Mouse (Mus musculus) lung, adult 18-20 months (tissue): Measurements from ENCODE around the gene Trpc4ap.

Experiments
- DNase-seq, 2 experiments: peaks; one replicate each; pipeline ENCODE4 v3.0.0; 2022; ENCODE audit warnings: mixed read lengths in 2 of 2

Trpc4ap gene

DNA sequence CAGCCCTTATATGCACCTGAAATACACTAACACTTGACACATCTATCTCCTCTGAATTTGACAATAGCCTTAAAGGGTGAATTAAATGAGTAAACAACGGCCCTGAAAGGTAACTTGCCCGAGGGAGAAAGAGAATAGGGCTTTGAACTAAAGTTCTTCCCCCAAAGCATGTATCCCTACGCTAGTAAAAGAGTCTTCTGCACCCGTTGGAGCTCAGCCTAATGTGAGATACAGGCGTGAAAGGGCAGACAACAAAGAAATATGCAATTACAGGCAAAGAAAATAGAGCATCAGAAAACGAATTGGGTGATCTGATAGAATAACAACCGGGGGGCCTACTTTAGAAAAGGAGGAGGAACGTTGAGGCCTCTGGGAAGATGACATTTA lies 855 bp downstream of the Trpc4ap start:
- no peak for DNase-seq

GRCm38 (mm10) chr2:155689211-155689610 lies 3.0 kb downstream of the Trpc4ap start:
- DNase-seq = no peak

GRCm38 (mm10) chr2:155687746-155688145 lies 4.4 kb downstream of the Trpc4ap start:
- no peak for DNase-seq

- no peak for DNase-seq
These were observed 5.6 kb downstream of the Trpc4ap start for GRCm38 (mm10) chr2:155686572-155686971.

GRCm38 (mm10) chr2:155683821-155684220 lies 8.4 kb downstream of the Trpc4ap start:
- no peak for DNase-seq

DNA sequence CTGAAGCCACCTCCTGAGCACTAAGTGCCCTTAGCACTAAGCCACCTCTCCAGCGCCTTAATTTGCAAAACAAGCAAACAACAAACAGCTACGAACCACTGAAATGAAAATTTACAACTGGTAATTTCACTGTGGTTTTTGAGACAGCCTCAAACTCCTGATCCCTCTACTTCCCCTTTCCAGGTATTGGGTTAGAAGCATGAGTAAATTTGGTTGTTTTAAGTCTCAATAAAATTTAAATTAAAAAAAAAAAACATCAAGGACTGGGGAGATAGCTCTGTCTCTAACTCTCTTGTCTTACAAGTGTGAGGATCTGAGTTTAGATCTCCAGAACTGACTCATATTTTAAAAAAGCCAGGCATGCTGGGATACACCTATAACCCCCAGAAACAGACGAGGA lies 9.0 kb downstream of the Trpc4ap start:
- no peak for DNase-seq

- no peak for DNase-seq
These were observed 10.3 kb downstream of the Trpc4ap start for GRCm38 (mm10) chr2:155681874-155682273.

GRCm38 (mm10) chr2:155681194-155681593 lies 11.0 kb downstream of the Trpc4ap start:
- no peak for DNase-seq

- DNase-seq = no peak
These were observed 11.6 kb downstream of the Trpc4ap start for GRCm38 (mm10) chr2:155680591-155680990.

DNA sequence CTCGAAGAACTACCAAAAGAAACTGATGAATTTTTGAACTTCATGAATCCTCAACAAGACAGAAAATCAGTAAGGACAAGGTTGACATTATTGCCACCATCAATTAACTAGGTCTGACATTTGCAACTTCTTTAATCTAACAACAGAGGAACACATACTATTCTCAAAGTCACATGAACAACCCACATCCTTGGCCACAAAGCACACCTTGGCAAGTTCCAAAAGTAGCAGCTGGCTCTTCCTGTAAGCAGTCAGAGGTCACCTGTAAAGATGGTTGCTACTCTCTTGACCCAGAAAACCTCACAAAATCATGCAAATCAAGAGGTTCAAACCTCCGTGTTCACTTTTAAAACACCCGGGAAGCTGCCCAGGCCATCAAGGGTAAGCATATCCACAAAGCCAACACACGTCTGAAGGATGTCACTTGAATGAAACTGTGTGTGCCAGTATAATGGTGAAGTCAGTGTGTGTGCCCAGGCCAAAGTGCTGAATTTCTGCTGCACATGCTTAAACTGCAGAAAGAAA lies 12.5 kb downstream of the Trpc4ap start:
- no peak for DNase-seq

DNA sequence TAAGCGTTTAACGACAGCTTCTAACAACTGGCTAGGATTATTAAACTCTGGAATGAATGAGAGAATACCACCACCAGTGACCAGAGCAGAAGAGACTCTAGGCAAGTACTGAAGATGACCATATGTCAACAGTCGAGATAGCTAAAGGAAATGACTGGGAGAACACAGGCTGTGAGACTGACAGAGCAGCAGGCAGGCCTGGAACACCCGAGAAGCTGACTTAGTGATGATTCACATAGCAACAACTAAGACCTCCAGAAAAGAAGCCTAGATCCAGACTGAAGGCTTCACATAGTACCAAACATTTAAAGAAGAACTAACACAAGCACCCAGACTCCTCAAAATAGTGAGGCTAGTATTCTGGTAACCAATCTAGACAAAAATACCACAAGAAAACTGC lies 17.1 kb downstream of the Trpc4ap start:
- DNase-seq = no peak

DNA sequence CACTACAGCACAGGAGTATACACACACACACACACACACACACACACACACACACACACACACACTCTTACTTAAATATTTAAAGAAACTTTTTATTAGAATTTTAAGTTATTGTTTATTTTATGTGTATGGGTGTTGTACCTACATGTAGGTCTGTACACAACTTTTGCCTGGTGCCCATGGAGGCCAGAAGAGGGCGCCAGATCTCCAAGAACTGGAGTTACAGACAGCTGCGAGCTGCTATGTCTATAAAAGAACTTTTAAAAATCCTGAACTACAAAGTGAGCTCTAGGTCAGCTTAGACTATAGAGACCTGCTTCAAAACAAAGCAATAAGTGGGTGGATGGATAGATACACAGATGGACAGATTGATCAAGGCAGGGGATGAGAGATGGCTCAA lies 18.6 kb downstream of the Trpc4ap start:
- peak; percentile 64 to 65 for DNase-seq

GRCm38 (mm10) chr2:155671236-155671635 lies 20.9 kb downstream of the Trpc4ap start:
- no peak for DNase-seq

- peak in 1 of 2 experiments; percentile 14 for DNase-seq
These were observed 23.7 kb downstream of the Trpc4ap start for GRCm38 (mm10) chr2:155668461-155668860.

- no peak for DNase-seq
These were observed 24.3 kb downstream of the Trpc4ap start for GRCm38 (mm10) chr2:155667881-155668280.

- DNase-seq = no peak
These were observed 28.2 kb downstream of the Trpc4ap start for GRCm38 (mm10) chr2:155663910-155664460.

GRCm38 (mm10) chr2:155663097-155663496 lies 29.1 kb downstream of the Trpc4ap start:
- DNase-seq = peak in 1 of 2 experiments; percentile 49

DNA sequence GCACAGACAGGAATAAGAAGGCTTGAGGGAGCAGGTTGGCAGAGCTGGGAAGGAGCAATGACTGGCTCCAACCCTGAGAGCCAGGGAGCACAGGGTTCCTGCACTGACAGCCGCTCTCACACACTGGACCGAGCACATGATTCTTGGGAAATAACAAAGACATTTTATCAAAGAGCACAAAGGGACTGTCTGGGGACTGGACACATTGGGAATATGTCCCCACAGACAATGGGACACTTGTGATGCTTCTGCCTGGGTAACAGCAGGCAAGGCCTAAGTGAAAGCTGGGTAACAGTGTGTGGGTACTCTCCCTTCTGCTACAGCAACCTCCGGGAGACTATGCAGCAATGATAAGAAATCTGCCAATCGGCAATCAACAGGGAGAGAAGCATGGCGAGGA lies 29.8 kb downstream of the Trpc4ap start:
- no peak for DNase-seq

- no peak for DNase-seq
These were observed 36.3 kb downstream of the Trpc4ap start for GRCm38 (mm10) chr2:155655759-155656372.

- no peak for DNase-seq
These were observed 39.6 kb downstream of the Trpc4ap start for GRCm38 (mm10) chr2:155652618-155653017.

DNA sequence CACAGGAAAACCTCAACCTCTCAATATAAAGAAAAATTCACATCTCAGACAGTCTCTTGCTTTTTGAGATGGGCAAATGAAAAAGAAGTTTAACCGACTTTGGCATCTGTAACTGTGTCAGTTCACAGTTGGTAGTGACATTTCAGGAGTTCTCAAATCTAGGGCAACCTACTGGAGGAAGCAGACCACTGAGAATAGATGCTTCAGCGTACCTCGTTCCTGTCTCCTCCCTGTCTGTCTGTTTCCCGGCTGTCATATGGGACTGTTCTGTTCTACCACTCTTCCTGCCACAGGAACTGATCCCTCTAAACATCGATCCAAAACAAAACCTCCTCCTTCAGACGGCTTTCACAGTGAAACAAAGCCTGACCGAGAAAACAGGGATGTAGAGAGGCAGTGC lies 46.4 kb downstream of the Trpc4ap start:
- no peak for DNase-seq

GRCm38 (mm10) chr2:155641540-155642472 lies 50.4 kb downstream of the Trpc4ap start:
- DNase-seq = no peak

GRCm38 (mm10) chr2:155640656-155641055 lies 51.5 kb downstream of the Trpc4ap start:
- no peak for DNase-seq

DNA sequence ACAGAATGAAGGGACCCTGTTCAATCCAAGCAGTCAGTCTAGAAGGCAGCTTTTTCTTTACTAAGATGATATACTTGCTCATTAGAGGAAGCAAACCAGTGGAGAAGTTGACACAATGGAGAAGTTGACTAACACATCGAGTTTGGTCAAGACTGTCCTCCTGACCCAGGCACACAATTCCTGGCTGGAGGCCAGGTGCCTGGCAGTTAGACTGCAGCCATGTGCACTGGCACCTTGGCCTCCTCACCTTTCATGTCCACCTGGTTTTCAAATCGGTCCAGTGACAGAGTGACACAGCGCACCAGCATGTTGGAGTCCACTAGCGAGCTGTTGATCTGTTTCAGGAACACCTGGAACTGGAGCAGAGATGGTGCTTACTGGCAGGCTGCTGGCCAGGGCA lies 54.8 kb downstream of the Trpc4ap start:
- no peak for DNase-seq
